Mouse (Mus musculus) C3H10T1/2 (cell line): Measurements from ENCODE around the gene Lysmd2. TPM values are rescaled to one million over a fixed set of nuclear protein-coding genes. Genes with fewer than 3 reads are reported as not detected.

ENCODE experiments used
- polyA plus RNA-seq, 2 experiments: library from polyadenylated mRNA; unstranded; fragments of >200 nt; fragmentation: generic; extraction: Trizol; gene quantifications; one replicate each; pipeline ENCODE4 v1.2.1; 2012; ENCODE audit warnings: missing spikeins in 2 of 2

The Lysmd2 gene
- polyA plus RNA-seq: 10 to 100 TPM in 1 of 2 experiments, 1 to 10 TPM in 1; 6.3 to 23.8 TPM

DNA sequence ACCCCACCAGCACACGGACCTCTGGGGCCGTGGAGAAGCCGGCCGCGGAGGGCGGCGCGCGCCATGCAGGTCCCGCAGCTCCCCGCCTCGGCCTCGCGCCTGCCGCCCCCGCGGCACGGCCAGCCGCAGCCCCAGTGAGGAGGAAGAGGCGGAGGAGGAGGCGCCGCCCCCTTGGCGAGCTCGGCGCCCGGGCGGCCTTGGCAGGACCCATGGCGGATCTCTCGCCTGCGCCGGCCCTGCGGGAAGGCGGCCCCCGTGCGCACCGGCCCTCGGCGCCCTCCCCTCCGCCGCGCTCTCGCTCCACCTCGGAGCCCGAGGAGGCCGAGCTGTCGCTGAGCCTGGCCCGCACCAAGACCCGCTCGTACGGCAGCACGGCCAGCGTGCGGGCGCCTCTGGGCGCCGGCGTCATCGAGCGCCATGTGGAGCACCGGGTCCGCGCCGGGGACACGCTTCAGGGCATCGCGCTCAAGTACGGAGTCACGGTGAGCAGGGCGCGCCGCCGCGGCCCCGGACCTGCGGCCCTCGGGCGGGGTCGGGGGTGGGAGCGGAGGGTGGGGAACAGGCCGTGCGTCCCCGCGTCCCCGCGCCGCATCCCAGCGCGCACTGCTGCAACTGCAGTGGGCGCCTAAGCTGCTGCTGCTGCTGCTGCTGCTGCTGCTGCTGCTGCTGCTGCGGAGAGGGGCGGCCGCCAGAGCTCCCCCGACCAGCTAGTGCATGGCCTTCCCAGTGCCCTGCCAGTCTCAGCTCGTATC lies at the start of gene Lysmd2:
Lysmd2 (plus strand) TSS at position 186 of the 752 bp plus-strand sequence.

DNA sequence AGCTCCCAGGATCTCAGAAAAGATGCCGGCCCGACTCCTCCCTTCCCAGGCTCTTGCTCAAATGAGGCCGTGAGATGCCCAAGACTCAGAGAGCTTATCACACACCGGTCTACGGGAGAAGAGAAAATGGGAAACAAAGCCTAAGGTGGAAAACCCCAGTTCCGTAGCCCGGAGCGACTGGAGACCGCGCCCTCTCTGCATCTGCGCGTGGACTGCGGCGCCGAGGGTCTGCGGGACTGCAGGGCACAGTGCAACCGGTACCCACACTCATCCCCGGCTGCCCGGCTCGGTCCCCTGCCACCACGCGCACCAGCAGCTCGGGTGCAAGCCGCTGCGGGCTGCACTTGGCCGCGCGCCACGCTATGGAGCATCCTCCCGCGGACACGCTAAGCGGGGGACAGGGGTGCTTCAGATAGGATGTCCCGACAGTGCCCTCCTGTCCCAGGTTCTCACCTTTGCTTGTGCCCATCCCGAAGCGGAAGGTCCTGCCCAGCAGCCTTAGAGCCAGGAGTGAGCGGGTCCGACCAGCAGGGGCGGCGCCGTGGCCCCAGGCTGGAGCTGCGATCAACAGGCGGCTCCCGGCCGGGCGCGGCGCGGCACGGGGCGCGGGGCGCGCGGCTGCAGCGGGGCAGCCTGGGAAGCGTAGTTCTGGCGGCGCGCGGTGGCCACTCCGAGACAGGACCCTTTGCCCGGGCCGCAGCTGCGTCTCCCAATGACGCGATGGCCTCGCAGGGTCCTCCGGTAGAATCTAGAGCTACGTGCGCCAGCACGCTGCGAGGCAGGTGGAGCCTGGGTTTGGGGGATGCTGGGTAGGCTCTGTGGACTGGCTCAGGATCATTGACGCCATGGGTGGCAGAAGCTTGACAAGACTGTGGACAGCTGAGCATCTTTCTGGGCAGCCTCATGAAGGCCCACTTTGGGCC lies 14.7 kb upstream of the Lysmd2 start, which contains the start of gene Tmod2:
Tmod2 (minus strand) TSS at position 755 of the 923 bp plus-strand sequence.

DNA sequence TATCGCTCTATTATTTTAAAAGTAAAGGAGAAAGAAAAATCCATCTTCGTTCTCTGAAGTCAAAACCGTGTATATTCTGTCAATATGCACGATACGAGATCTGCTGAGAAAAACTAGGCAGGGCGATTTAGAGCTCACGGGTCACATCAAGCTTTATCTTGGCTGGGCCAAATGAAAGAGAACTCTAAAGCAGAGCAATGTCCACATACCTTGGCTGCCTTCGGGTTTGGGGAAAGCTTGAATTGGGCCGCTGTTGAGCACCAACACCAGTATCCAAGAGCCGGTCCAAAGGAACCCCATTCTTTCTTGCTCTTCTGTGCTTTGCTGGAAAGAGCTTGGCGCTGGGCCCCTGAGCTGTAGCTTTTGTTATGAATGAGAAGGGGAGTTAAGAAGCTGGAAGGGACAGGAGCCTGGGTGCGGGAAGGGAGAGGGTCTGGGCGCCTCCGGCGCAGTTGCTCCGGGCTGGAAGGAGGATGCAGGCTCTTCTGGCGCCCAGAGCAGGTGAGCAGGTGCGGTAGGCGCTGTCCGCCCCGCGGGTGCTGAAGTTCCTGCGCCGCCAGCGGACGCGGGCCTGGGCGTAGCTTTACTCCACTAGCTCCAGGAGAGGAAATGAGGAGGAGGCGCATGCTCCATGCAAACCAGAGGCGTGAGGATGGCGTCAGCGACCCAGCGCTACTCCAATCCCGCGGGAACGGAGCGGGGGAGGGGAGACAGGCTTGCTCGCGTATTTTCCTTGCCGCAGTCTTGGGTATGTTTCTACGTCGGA lies 58.1 kb downstream of the Lysmd2 start, which contains the start of gene Scg3:
Scg3 (minus strand) TSS at position 631 of the 766 bp plus-strand sequence.

Other genes starting within 250 kb of the Lysmd2 start
- 1 to 10 TPM; 2.4 to 9.3 TPM for gene Mapk6, start 215.7 kb upstream of the Lysmd2 start, polyA plus RNA-seq
- gene Leo1, start 184.2 kb upstream of the Lysmd2 start, polyA plus RNA-seq: 10 to 100 TPM in 1 of 2 experiments, 1 to 10 TPM in 1; 2.5 to 13.8 TPM
- gene Tmod3, start 66.1 kb upstream of the Lysmd2 start, polyA plus RNA-seq: 10 to 100 TPM in 1 of 2 experiments, 1 to 10 TPM in 1; 1.2 to 23.0 TPM
- gene Tmod2, start 14.4 kb upstream of the Lysmd2 start, polyA plus RNA-seq: under 1 TPM; 0.11 to 0.39 TPM
- gene Scg3, start 58.3 kb downstream of the Lysmd2 start, polyA plus RNA-seq: not detected
- gene Bmp5, start 149.6 kb downstream of the Lysmd2 start, polyA plus RNA-seq: not detected